Mouse (Mus musculus) fibroblast of lung, adult 2 months (primary cell): ENCODE measurements around the gene Nr6a1.

Experiments used
- DNase-seq: peaks from one replicate; pipeline ENCODE4 v3.0.0-alpha.2; 2011; ENCODE audit warnings: low read depth

Nr6a1 gene

GRCm38 (mm10) chr2:38874544-38875108 lies 52.9 kb downstream of the Nr6a1 start:
- no peak for DNase-seq

DNA sequence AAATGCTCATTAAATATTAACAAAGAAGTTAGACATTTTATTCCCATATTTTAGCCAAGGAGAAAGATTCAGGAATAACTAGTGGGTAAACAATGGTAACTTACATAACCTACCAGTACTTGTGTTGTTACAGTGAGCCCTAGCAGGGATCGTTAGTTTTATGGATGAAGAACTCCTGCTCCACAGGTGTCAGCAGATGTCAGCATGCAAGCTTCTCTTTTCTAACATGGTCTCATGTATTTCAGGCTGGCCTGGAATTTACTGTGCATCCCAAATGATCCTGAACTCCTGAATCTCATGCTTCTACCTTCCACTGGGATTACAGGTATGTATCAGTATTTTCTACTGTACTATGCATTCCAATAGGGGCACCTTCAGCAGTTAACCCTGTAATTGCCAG lies 54.8 kb downstream of the Nr6a1 start:
- no peak for DNase-seq

- DNase-seq = peak; percentile 16
Measured at GRCm38 (mm10) chr2:38866711-38867110, 60.8 kb downstream of the Nr6a1 start.

DNA sequence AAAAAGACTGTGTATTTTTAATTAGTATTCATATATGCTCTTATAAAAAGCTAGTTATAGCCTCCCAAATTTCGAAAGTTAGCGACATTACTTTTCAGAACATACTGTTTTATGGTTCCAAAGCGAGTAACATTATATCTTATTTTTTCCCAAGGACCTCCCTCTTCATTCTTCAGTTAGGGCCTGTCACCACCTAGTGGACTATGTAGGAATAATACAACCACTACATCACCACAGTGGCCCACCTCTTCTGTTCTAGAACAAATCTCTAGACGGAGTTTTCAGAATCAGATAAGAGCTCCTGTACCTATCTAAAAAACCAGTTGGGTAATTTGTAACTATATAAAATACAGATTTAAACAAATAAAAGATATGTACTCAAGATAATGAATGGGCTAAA lies 63.5 kb downstream of the Nr6a1 start:
- peak; percentile 27 for DNase-seq

- no peak for DNase-seq
Measured at GRCm38 (mm10) chr2:38851797-38852196, 75.7 kb downstream of the Nr6a1 start.

DNA sequence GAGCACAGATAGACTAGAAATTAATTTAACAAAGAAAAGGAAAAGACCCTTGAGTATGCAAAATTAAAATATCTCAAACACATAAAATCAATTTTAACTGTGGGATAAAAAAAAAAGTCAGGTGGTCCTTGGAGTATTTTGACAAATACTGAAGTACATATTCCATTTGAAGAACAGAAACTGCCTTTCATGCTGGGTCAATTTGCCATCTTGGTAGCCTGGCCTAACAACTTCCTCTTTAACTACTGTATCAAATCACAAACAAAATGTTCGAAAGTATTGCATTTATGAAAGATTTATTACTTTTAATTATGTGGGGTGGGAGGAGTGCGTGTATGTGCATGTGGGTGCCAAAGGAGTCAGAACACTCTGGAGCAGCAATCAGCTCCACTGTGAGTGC lies 81.2 kb downstream of the Nr6a1 start:
- no peak for DNase-seq

DNA sequence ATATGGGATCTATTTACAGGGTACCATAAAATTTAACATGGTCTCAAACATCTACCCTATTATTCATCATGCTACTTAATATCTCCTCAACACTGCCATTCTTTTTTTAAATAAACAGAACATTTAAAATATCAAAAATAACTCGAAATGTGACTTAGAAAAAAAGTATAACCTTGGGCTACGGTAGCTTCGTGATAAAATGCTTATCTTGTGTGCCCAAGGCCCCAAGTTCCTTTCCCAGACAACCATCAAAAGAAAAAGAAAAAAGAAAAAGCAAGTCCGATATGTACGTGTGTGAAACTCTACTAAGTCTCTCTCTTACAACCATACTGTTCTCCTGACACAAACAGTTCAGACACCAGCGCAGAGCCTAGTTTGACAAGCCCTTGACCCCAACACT lies 92.0 kb downstream of the Nr6a1 start:
- DNase-seq = no peak

- no peak for DNase-seq
Measured at GRCm38 (mm10) chr2:38831976-38832375, 95.5 kb downstream of the Nr6a1 start.

DNA sequence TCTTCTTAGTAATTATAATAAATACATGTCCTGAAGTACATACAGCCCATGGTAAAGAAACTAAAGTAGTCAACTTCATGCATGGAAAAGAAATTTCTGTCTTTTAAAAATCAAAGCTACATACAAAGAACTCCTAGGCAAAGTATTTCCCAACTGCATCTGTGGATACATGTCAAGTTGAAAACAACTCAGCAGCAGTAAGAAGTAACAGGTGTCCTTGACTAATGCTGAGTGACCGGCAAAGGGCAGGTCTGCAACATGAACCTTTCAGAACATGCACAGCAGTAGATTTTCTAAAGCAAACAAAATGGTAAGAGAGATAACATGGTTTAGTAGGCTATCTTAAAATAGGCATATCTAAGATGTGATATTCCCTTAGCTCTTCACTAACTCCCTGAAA lies 98.0 kb downstream of the Nr6a1 start:
- no peak for DNase-seq

GRCm38 (mm10) chr2:38827801-38828306 lies 99.6 kb downstream of the Nr6a1 start:
- no peak for DNase-seq

DNA sequence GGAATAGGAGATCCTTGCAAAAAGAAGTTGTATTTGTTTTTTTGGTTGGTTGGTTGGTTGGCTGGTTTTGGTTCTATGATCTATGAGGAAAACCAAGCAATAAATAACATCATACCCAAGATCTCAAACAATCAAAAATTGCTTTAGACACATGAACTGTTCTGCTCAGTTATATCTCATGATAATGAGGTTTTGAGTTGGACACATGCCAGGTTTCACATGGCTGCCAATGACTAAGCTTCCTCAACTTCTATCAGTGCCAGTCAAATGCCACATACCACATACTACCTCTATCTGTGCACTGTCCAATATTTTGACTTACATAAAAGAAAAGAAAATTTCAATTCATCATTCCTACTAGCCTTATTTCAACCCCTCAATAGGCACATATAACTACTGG lies 101.3 kb downstream of the Nr6a1 start:
- peak; percentile 28 for DNase-seq

GRCm38 (mm10) chr2:38824791-38825768 lies 102.4 kb downstream of the Nr6a1 start:
- peak; percentile 34 for DNase-seq

DNA sequence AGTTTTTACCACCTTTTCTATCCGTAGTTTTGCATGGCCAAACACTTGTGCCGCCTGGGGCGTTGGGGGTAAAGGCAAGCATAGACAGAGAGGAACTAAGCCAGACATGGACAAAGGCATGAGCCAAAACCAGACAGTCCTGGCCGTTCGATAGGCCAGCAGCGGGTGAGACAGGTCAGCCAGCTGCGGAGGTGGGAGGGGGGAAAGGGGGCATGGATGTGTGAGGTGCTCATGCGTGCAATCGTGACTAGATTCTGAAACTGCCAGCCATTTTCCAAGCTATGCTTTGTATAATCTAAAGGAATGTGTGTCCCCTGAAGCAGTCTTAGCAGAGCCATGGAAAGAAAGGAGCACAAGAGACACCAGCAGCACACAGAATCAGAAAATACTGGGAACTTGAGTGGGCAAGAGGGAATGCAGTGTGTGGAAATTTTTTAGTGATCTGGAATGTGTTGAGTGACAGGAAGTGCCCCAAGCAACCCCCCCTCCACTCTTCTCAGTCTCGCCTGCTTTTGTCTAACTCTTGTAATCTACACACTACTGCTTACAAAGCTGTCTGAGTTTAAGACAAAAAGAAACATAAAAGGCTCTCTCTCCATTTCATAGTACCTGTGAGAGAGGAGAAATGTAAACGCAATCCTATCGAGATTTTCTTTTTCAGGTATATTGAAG lies 103.4 kb downstream of the Nr6a1 start:
- peak; percentile 53 for DNase-seq

DNA sequence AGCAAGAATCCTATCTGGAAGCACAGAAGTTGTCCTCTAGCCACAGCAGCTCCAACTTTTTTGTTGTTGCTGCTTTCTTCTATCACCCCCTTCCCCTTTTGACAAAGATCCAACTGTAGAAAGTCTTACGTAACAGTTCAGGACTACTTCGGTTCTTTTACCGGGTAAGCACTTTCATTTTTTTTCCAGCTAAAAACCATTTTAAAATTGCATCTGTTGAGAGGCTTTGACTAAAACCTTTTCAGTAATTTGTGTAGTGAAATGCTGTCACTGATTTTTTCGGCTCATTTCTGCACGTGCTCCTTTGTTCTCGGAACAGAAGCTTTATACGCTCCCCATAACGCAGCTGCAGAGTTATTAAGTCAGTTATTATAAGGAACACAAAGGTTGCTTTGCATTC lies 104.1 kb downstream of the Nr6a1 start:
- peak; percentile 29 for DNase-seq

DNA sequence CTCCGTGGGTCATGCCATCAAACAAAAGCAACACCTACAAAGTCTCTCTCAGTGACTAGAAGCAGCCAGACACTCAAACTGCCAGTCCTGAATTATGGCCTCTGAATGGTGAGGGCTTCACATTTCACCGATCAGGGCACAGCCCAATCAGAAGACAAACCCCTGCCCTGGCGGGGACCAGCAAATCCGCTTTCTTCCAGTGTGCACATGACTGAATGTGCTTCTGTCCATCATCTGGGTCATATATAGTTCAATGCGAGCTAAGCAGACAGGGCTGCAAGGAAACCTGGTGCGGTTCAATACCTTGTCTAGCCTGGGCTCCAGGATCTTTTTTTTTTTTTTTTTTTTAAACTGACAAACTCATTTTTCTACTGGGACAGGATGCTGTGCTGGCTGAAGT lies 104.5 kb downstream of the Nr6a1 start:
- peak; percentile 44 for DNase-seq

DNA sequence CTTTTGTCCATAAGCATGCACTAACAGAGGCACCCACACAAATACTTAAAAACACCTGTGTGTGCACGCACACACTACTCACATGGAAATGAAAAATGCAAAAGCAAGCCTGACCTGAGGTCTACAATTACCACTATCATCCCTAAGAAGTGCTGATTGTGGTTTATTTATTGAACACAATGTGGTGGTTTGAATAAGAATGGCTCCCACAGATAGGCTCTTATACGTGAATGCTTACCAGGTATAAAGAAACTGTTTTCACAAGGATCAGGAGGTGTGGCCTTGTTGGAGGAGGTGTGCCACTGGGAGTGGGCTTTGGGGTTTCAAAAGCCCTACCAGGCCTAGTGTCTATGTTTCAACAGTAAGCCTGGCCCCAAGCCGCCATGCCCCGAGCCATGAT lies 110.0 kb downstream of the Nr6a1 start:
- no peak for DNase-seq

DNA sequence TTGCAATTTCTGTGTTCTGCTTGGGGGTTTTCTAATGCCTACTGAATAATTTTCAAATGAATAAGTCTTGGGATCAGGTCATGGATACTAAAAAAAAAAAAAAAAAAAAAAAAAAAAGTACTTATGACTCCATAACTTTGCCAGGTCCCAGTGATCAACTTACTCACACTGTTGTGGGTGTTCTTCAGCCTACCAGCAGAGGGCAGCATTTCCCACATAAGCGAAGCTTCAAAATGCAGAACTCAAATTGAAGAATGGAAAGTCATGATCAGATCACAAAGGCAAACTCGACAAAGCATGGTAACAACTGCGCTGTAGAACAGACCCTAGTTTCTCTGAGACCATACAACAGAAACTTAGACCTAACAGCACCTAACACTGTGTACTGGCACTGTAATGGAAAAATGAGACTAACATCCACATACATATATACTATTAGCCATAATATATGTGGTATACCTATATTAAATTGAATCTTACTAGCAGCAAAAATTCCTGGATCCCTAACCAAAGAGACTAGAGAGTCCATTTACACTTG lies 130.3 kb downstream of the Nr6a1 start:
- peak; percentile 36 for DNase-seq

DNA sequence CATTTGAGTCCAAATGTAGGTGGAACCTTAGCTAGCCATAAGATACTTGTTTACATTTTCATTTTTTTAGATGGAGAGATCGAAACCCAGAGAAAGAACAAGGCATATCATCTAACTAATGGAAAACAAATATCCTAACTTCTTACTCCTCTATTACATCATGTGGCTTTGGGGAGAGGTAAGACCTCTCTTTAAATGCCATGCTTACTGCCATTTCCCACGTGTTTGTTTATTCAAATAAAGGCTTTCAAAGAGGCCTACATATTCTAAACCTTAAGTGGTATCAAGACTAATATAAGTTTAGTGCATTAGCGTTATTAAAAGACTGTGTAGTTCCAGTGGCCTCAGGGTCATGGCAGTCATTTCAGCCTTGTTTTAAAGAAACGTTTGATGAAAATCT lies 140.2 kb downstream of the Nr6a1 start:
- no peak for DNase-seq

DNA sequence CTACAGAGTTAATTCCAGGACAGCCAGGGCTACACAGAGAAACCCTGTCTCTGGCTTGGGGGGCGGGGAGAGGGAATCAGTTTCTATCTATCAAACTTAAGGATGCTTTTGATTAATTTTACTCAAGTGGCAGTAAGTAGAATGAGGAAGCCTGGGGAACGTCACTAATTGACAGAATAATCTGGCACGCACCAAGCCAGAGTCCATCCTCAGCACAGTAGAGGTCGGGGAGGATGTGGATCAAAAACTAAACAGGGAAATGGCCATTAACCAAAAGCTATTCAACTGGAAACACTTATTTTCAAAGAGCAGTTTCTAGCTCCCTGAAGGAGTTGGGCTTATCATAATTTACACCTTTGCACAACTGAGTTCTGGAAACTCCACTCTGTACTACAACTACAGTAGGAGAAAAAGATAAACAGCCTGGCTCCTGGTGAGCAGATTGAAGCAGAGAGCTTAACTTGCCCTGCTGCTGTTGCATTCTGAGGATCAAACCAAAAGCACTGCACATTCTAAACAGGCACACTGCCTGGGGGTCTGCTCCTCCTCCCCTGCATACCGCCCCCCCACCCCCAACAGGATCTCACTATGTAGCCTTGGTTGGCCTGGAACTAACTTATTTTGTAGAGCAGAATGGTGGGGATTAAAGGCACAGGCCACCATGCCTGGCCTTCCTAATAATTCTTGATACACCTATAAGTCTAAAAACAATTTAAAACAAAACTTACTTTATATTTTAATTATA lies 141.1 kb downstream of the Nr6a1 start:
- DNase-seq = no peak

DNA sequence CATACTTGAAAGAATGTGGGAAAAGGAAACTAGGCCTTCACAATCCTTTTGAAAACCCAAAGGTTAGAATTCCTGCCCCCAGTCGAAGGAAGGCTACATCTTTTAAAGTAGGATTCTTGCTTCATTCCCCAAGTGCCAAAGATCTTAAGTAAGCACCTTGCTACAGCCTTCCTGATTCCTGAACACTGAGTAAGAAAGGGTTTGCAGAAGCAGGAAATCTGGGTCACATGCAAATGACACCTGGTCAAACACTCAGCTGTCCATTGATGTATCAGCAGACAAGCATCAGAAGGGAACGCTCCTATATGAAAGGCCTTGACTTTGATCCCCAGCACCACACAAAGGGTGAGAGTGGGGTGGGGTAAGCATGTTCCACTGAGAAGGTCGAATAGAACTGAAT lies 142.4 kb downstream of the Nr6a1 start:
- DNase-seq = no peak

DNA sequence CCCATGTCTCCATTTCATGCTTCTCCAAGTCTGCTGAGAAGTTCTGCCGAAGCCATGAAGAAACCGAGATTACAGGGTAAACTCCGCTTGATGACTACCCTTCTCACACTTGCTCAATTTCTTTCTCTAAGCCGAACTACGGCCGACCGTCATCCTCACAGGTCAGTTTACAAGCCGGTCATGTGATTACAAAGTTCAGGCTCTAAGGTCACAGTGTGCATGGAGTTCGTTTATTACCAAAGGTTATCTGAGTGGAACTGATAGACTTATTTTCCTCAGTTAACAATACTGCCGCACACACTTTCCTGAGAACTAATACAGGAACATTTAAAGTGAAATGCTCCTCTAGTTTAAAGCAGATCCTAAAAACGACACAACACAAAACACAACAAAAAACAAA lies 143.1 kb downstream of the Nr6a1 start:
- DNase-seq = no peak

GRCm38 (mm10) chr2:38783364-38783763 lies 144.1 kb downstream of the Nr6a1 start:
- DNase-seq = no peak
